Mouse (Mus musculus): Measurements from ENCODE around the gene Gnaz. TPM values are rescaled to one million over a fixed set of nuclear protein-coding genes. Genes with fewer than 3 reads are reported as not detected.

The Gnaz gene
- total RNA-seq, 1 experiment from 2014 or later = 3.5 TPM

- no peak for DNase-seq
These were observed 2.3 kb downstream of the Gnaz start for GRCm38 (mm10) chr10:74969266-74969665.

GRCm38 (mm10) chr10:74973026-74973425 lies 6.0 kb downstream of the Gnaz start:
- DNase-seq = no peak

GRCm38 (mm10) chr10:74975626-74976025 lies 8.6 kb downstream of the Gnaz start:
- DNase-seq = no peak

- DNase-seq = no peak
These were observed 9.5 kb downstream of the Gnaz start for GRCm38 (mm10) chr10:74976429-74976828.

GRCm38 (mm10) chr10:74978056-74978455 lies 11.1 kb downstream of the Gnaz start:
- peak; percentile 67 for DNase-seq

GRCm38 (mm10) chr10:74981159-74981558 lies 14.2 kb downstream of the Gnaz start:
- no peak for DNase-seq

- no peak for DNase-seq
These were observed 16.2 kb downstream of the Gnaz start for GRCm38 (mm10) chr10:74983176-74983575.

GRCm38 (mm10) chr10:74987698-74988470 lies 20.9 kb downstream of the Gnaz start:
- DNase-seq = no peak

- DNase-seq = no peak
These were observed 22.8 kb downstream of the Gnaz start for GRCm38 (mm10) chr10:74989814-74990213.

- DNase-seq = no peak
These were observed 23.8 kb downstream of the Gnaz start for GRCm38 (mm10) chr10:74990584-74991322.

GRCm38 (mm10) chr10:74994863-74995262 lies 27.9 kb downstream of the Gnaz start:
- no peak for DNase-seq

GRCm38 (mm10) chr10:74995377-74995776 lies 28.4 kb downstream of the Gnaz start:
- DNase-seq = no peak

- no peak for DNase-seq
These were observed 34.4 kb downstream of the Gnaz start for GRCm38 (mm10) chr10:75001391-75001790.

- DNase-seq = no peak
These were observed 37.1 kb downstream of the Gnaz start for GRCm38 (mm10) chr10:75004067-75004466.

- no peak for DNase-seq
These were observed 40.1 kb downstream of the Gnaz start for GRCm38 (mm10) chr10:75006889-75007662.

GRCm38 (mm10) chr10:75010704-75011103 lies 43.7 kb downstream of the Gnaz start:
- DNase-seq = no peak

- no peak for DNase-seq
These were observed 48.5 kb downstream of the Gnaz start for GRCm38 (mm10) chr10:75015465-75015864.

GRCm38 (mm10) chr10:75016481-75016880 lies 49.5 kb downstream of the Gnaz start:
- DNase-seq = no peak

- no peak for DNase-seq
These were observed 53.3 kb downstream of the Gnaz start for GRCm38 (mm10) chr10:75020271-75020670.

GRCm38 (mm10) chr10:75021138-75021537 lies 54.2 kb downstream of the Gnaz start:
- DNase-seq = peak; percentile 81

GRCm38 (mm10) chr10:75026491-75026890 lies 59.5 kb downstream of the Gnaz start:
- DNase-seq = no peak

- DNase-seq = no peak
These were observed 61.8 kb downstream of the Gnaz start for GRCm38 (mm10) chr10:75028743-75029142.

GRCm38 (mm10) chr10:75029677-75030076 lies 62.7 kb downstream of the Gnaz start:
- no peak for DNase-seq

Data from adrenal gland, postnatal 25 days (tissue).